Mouse (Mus musculus) liver, postnatal 0 days (tissue): Measurements from ENCODE around the gene Aldh1l1.

Experiments used
- CTCF ChIP-seq: sonication (generic); IDR thresholded peaks from 2 replicates; pipeline ENCODE4 v1.5.1; 2016; ENCODE audit warnings: antibody characterized with exemption, low read depth
- EP300 ChIP-seq: IDR thresholded peaks from 2 replicates; pipeline ENCODE4 v1.6.1; 2016; ENCODE audit warnings: antibody characterized with exemption, low read depth, mild to moderate bottlenecking

GRCm38 (mm10) chr6:90475854-90476212 lies 10.4 kb upstream of the Aldh1l1 start:
- TF ChIP-seq CTCF (no peak), EP300 (peak; percentile 44; the same call in 1 of the 2 replicates)
